Mouse (Mus musculus): ENCODE measurements around the gene Usp50. TPM values are rescaled to one million over a fixed set of nuclear protein-coding genes. Genes with fewer than 3 reads are reported as not detected.

Gene Usp50
- 2.9 and 3.4 TPM in 2 replicates for polyA plus RNA-seq (2015; fragmentation: Nextera tagmentation; extraction: Ambion mirVana)

GRCm38 (mm10) chr2:126783370-126783769 lies at the start of gene Usp50:
Usp50 (minus strand) TSS chr2:126783470.
- 59% methylated on average over 4 of the region's 4 CpGs for WGBS
- no peak within 1 kb of the TSS for H3K27ac ChIP-seq

DNA sequence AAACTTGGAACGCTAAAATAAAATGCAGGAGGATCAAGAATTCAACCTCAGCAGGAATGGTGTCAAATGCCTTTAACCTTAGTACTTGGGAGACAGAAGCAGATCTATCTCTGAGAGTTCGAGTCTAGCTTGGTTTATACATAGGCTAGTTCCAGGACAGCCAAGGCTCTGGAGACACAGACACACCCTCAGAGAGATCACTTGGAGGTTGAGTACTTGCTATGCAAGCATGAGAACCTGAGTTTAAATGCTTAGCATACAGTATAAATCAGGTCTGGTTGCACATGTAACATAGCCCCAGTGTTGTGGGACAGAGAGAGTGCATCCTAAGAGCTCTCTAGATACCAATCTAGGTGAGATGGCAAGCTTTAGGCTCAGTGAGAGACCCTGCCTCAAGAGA lies 34.1 kb upstream of the Usp50 start:
- 81% methylated on average over 2 of the region's 2 CpGs for WGBS
- Histone ChIP-seq H3K36me3 (peaks cover 50% of the 10 kb centered on the region), H3K9me3 (no peaks in the 10 kb centered on the region), H3K4me2 (no peak overlapping the region), H3K9ac (no peak overlapping the region), H3K27ac (no peak overlapping the region), H3K27me3 (no peaks in the 10 kb centered on the region), H3K4me1 (replicated peaks) (no peaks in the 10 kb centered on the region), H3K4me3 (no peak overlapping the region)
- ATAC-seq (ENCODE audit: low FRiP score) = no peak

More at GRCm38 (mm10) chr2:126783370-126783769, at the start of gene Usp50:
- Histone ChIP-seq H3K4me2 (no peak within 1 kb of the TSS), H3K36me3 (no peaks in the 10 kb centered on the region), H3K27me3 (no peaks in the 10 kb centered on the region), H3K4me1 (replicated peaks) (0 out of 2 replicates have a peak, but pooled peaks cover 3% of the 10 kb centered on the region), H3K9me3 (no peaks in the 10 kb centered on the region), H3K9ac (peak within 1 kb of the TSS; percentile 9; the same call in 1 of the 2 replicates), H3K4me3 (no peak within 1 kb of the TSS)
- ATAC-seq (ENCODE audit: low FRiP score) = no peak

DNA sequence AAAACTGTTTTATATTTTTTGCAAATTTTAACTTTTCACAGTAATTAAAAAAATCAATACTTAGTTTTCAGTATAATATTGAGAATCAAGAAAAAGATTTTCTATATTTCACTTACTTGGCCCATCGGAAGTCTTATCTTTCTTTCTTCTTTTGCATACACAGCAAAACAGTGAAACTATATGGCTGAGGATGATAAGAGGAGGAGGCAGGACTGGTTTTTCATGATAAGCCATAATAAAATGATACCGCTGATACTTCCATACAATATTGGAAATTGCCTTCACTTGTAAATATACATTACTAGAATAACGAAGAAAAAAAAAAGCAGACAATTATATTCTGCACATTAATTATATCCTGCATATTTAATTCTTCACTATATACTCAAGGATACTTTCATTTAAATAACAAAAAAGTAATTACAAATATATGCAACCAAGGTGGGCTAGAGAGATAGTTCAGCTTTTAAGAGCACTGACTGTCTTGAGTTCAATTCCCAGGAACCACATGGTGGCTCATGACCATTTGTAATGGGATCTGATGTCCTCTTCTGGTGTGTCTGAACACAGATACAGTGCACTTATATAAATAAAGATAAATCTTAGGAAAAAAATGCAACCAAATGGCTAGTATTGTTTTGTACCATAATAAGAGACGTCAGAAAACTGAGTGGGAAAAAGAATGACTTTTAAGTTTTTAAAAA lies 33.5 kb upstream of the Usp50 start:
- WGBS = 92% methylated on average over 4 of the region's 4 CpGs
- no peaks in the 10 kb centered on the region for H3K4me1 ChIP-seq (replicated peaks)

DNA sequence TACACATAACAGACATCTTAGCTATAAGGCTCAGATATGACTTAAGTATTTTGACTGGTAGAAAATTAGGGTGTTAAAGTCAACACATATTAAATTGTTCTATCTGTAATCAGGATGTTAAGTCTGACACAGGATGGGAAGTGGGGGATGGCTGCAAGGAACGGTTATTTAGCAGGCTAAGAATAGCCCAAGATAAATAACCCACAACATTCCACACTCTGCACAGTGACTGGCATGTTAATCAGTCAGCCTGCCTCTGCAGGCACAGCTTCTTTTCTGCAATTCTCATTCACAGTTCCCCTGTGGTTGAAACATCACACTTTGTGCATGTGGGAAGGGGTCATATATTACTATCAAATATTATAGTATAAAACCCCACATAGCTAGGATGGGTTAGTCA lies 32.6 kb upstream of the Usp50 start:
- ATAC-seq (ENCODE audit: low FRiP score) = no peak
- Histone ChIP-seq H3K27ac (no peak overlapping the region), H3K9ac (0 out of 2 replicates have a peak overlapping the region, but pooled peaks have one; percentile 24), H3K4me2 (no peak overlapping the region), H3K9me3 (no peaks in the 10 kb centered on the region), H3K4me3 (no peak overlapping the region), H3K36me3 (peaks cover 57% of the 10 kb centered on the region), H3K27me3 (no peaks in the 10 kb centered on the region), H3K4me1 (replicated peaks) (no peaks in the 10 kb centered on the region)
- WGBS = 39% methylated on average over 1 of the region's 1 CpGs

More for the DNA sequence above, 33.5 kb upstream of the Usp50 start:
- Histone ChIP-seq H3K9ac (no peak overlapping the region), H3K27me3 (no peaks in the 10 kb centered on the region), H3K4me2 (no peak overlapping the region), H3K27ac (no peak overlapping the region), H3K9me3 (no peaks in the 10 kb centered on the region), H3K36me3 (peaks cover 53% of the 10 kb centered on the region), H3K4me3 (no peak overlapping the region)
- ATAC-seq (ENCODE audit: low FRiP score) = no peak

DNA sequence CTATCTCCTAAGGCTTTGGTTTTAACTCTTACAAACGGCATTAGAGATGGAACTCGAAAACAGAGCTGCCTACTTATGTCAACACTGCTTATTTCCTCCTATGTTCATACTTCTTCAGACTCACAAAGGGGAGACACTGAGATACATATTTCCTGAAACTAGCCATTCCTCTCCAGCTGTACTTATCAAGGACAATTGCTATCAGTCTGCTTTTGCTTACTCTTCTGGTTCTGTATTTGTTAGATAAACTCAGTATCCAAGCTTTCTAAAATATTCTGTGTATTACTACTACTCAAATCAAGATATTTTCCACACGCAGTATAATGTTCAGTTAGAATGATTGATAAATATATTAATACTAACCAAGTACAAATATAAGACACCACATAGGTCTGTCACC lies 18.7 kb upstream of the Usp50 start:
- no peak overlapping the region for H3K27ac ChIP-seq
- H3K4me2 ChIP-seq = no peak overlapping the region
- no peak overlapping the region for H3K9ac ChIP-seq
- WGBS = 93% methylated on average over 3 of the region's 3 CpGs
- H3K4me3 ChIP-seq = no peak overlapping the region
- H3K4me1 ChIP-seq (replicated peaks) = no peaks in the 10 kb centered on the region
- peaks cover 65% of the 10 kb centered on the region for H3K36me3 ChIP-seq
- H3K27me3 ChIP-seq = no peaks in the 10 kb centered on the region
- ATAC-seq (ENCODE audit: low FRiP score) = no peak
- H3K9me3 ChIP-seq = no peaks in the 10 kb centered on the region

DNA sequence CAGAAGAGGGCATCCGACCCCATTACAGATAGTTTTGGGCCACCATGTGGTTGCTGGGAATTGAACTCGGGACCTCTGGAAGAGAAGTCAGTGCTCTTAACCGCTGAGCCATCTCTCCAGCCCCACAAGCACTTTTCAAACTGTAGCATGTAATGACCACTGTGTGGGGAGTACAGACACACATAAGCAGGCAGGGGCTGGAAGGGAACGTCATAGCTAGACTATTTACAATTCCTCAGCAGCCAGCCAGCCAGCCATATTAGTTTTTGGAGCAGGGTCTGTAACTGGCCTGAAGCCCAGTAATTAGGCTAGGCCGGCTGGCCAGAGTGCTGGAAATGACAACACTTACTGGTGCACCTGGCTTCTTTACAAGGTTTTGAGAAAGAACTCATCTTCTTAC lies 15.2 kb upstream of the Usp50 start:
- Histone ChIP-seq H3K27me3 (no peaks in the 10 kb centered on the region), H3K36me3 (peaks cover 68% of the 10 kb centered on the region), H3K4me3 (no peak overlapping the region), H3K9ac (no peak overlapping the region), H3K9me3 (no peaks in the 10 kb centered on the region), H3K27ac (no peak overlapping the region), H3K4me1 (replicated peaks) (no peaks in the 10 kb centered on the region), H3K4me2 (no peak overlapping the region)
- ATAC-seq (ENCODE audit: low FRiP score) = no peak
- WGBS = 92% methylated on average over 5 of the region's 5 CpGs

GRCm38 (mm10) chr2:126795708-126796107 lies 12.4 kb upstream of the Usp50 start:
- Histone ChIP-seq H3K27ac (no peak overlapping the region), H3K27me3 (no peaks in the 10 kb centered on the region), H3K4me1 (replicated peaks) (no peaks in the 10 kb centered on the region), H3K9me3 (no peaks in the 10 kb centered on the region), H3K4me3 (no peak overlapping the region), H3K36me3 (peaks cover 71% of the 10 kb centered on the region), H3K9ac (no peak overlapping the region), H3K4me2 (no peak overlapping the region)
- 94% methylated on average over 3 of the region's 3 CpGs for WGBS
- ATAC-seq (ENCODE audit: low FRiP score) = no peak

GRCm38 (mm10) chr2:126792611-126793010 lies 9.3 kb upstream of the Usp50 start:
- no peak overlapping the region for H3K4me3 ChIP-seq
- no peaks in the 10 kb centered on the region for H3K27me3 ChIP-seq
- ATAC-seq (ENCODE audit: low FRiP score) = no peak
- 85% methylated on average over 5 of the region's 5 CpGs for WGBS
- H3K36me3 ChIP-seq = peaks cover 60% of the 10 kb centered on the region
- H3K4me1 ChIP-seq (replicated peaks) = 0 out of 2 replicates have a peak, but pooled peaks cover 2% of the 10 kb centered on the region
- H3K27ac ChIP-seq = no peak overlapping the region
- H3K9me3 ChIP-seq = no peaks in the 10 kb centered on the region
- no peak overlapping the region for H3K4me2 ChIP-seq
- H3K9ac ChIP-seq = no peak overlapping the region

DNA sequence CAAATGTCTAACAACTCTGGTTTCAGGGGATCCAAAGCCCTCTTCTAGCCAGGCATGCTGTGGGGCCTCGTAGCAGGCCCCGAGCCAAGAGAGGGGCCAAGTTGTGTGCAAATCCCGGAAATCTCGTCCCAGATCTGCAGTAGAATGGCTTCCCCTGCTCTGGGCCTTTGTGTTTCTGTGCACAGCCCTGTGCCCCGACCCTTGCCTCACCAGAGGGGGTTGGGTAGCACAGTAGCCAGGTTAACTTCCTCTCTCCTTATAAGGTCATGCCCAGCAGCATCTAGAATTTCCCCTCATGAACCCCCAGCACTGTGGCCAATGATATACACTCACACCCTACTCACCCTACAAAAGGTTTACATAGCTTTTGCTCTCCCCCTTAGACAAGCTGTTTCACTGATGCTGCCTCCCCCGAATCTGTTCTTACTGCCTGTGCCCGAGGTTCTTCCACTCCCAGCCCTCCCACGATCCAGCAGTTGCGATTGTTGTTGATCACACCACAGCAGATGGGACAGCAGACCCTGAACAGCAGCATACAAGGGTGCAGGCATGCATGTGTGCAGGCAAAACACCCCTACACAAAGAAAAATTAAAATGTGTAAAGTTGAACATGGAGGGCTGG lies 4.6 kb upstream of the Usp50 start:
- no peaks in the 10 kb centered on the region for H3K9me3 ChIP-seq
- H3K4me1 ChIP-seq (replicated peaks) = 0 out of 2 replicates have a peak, but pooled peaks cover 3% of the 10 kb centered on the region
- H3K4me2 ChIP-seq = no peak overlapping the region
- H3K9ac ChIP-seq = no peak overlapping the region
- peaks cover 25% of the 10 kb centered on the region for H3K36me3 ChIP-seq
- whole genome bisulfite sequencing = 59% methylated on average over 9 of the region's 9 CpGs
- no peaks in the 10 kb centered on the region for H3K27me3 ChIP-seq
- no peak overlapping the region for H3K4me3 ChIP-seq
- ATAC-seq (ENCODE audit: low FRiP score) = no peak
- H3K27ac ChIP-seq = no peak overlapping the region

DNA sequence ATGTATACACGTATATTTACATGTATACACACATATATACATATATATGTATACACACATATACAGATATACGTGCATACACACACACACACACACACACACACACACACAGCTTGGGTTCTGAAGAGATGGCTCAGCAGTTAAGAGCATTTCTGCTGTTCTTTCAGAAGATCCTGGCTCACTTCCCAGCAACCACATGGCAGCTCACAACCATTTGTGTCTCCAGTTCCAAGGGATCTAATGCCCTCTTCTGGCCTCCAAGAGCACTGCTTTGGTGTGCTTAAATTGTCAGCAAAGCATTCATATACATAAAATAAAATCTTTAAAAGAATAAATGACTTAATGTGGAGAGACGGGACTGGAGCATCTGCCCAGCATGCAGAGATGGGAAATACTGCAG lies 837 bp downstream of the Usp50 start:
- H3K27ac ChIP-seq = no peak overlapping the region
- H3K36me3 ChIP-seq = no peaks in the 10 kb centered on the region
- no peak overlapping the region for H3K9ac ChIP-seq
- no peak overlapping the region for H3K4me3 ChIP-seq
- H3K4me2 ChIP-seq = no peak overlapping the region
- no peaks in the 10 kb centered on the region for H3K27me3 ChIP-seq
- H3K9me3 ChIP-seq = no peaks in the 10 kb centered on the region
- H3K4me1 ChIP-seq (replicated peaks) = no peaks in the 10 kb centered on the region
- ATAC-seq (ENCODE audit: low FRiP score) = no peak
- WGBS = 83% methylated on average over 3 of the region's 3 CpGs

DNA sequence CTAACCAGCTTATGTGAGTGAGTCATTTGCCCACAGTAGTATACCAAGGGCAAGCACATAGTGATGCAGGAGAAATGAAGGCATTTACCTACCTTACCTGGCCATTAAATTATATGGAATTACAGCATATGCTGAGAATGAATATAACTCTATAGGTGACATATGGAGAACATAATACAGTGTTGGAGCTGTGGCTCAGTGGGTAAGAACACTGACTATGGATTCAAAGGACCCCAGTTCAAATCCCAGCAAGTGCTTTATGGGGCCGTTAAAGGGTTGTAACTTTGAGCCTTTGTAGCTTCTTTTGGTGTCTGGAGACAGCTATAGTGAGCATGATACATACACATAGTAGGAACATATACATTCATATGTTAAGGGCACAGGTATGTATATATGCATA lies 1.8 kb downstream of the Usp50 start:
- Histone ChIP-seq H3K9ac (no peak overlapping the region), H3K9me3 (no peaks in the 10 kb centered on the region), H3K4me2 (no peak overlapping the region), H3K27me3 (no peaks in the 10 kb centered on the region), H3K27ac (no peak overlapping the region), H3K4me1 (replicated peaks) (no peaks in the 10 kb centered on the region), H3K4me3 (no peak overlapping the region), H3K36me3 (no peaks in the 10 kb centered on the region)
- WGBS = 94% methylated on average over 1 of the region's 1 CpGs
- no peak for ATAC-seq (ENCODE audit: low FRiP score)

- Histone ChIP-seq H3K4me3 (no peak overlapping the region), H3K27me3 (no peaks in the 10 kb centered on the region), H3K4me2 (no peak overlapping the region), H3K9ac (no peak overlapping the region), H3K27ac (no peak overlapping the region), H3K9me3 (no peaks in the 10 kb centered on the region), H3K4me1 (replicated peaks) (no peaks in the 10 kb centered on the region), H3K36me3 (no peaks in the 10 kb centered on the region)
- ATAC-seq (ENCODE audit: low FRiP score) = no peak
- 88% methylated on average over 10 of the region's 10 CpGs for WGBS
These were observed 3.0 kb downstream of the Usp50 start for GRCm38 (mm10) chr2:126780286-126780685.

GRCm38 (mm10) chr2:126778806-126779205 lies 4.5 kb downstream of the Usp50 start:
- no peak overlapping the region for H3K4me3 ChIP-seq
- 88% methylated on average over 4 of the region's 4 CpGs for WGBS
- H3K9ac ChIP-seq = no peak overlapping the region
- no peaks in the 10 kb centered on the region for H3K36me3 ChIP-seq
- no peaks in the 10 kb centered on the region for H3K9me3 ChIP-seq
- H3K27ac ChIP-seq = no peak overlapping the region
- H3K4me1 ChIP-seq (replicated peaks) = no peaks in the 10 kb centered on the region
- no peaks in the 10 kb centered on the region for H3K27me3 ChIP-seq
- ATAC-seq (ENCODE audit: low FRiP score) = no peak
- no peak overlapping the region for H3K4me2 ChIP-seq

Data from hindbrain, embryonic 13.5 days (tissue).